Mouse (Mus musculus): Measurements from ENCODE around the gene Dhrs11. TPM values are rescaled to one million over a fixed set of nuclear protein-coding genes. Genes with fewer than 3 reads are reported as not detected.

Gene Dhrs11
- total RNA-seq, 2 experiments from 2014 or later, result 13.7 to 16.9 TPM

Other genes with a start within 250 kb of the Dhrs11 start
- gene Mrm1, start 9.5 kb downstream of the Dhrs11 start, total RNA-seq (2021), result 1 to 10 TPM; 6.5 to 6.7 TPM
- 10 to 100 TPM; 57.5 to 63.0 TPM for gene Ggnbp2, start 41.8 kb upstream of the Dhrs11 start, total RNA-seq (2021)
- 1 to 10 TPM; 7.7 to 7.8 TPM for gene Myo19, start 51.2 kb upstream of the Dhrs11 start, total RNA-seq (2021)
- gene Pigw, start 51.3 kb upstream of the Dhrs11 start, total RNA-seq (2021), result 1 to 10 TPM; 5.6 to 6.4 TPM
- 10 to 100 TPM; 12.2 to 14.7 TPM for gene Znhit3, start 87.4 kb upstream of the Dhrs11 start, total RNA-seq (2021)
- 1 to 10 TPM; 6.7 to 8.7 TPM for gene Car4, start 128.8 kb upstream of the Dhrs11 start, total RNA-seq (2021)

Measured in gastrocnemius, postnatal 4 days (tissue).